Mouse (Mus musculus) CH12F3 (cell line): ENCODE data around the gene Btbd16.

Source experiments
- in situ Hi-C: fragments of 300-500 bp; cut with MboI; formaldehyde crosslinking; loops from 2 replicates; pipeline ENCODE4 v1.14.3; 2020; ENCODE audit warnings: low sequenced_read_pairs

Gene Btbd16

DNA sequence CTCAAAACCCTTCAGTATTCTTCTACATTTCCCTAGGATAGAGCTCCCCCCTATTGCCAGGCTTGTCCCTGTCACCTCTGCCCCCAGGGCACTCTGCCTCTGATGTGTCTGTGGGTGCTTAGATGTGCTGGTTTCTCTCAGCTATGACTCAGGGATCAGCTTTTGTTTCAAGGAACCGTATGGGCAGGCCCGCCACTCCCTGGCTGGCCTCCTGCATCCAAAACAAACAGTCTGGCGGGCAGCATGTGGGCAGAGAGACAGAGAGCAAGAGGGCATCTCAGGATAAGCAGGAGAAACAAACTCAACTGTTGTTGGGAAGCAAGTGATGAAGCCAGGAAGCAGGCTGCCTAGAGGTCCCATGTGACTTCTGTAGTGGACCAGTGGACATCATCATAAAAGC is 81.8 kb downstream of the Btbd16 start:
- in situ Hi-C loops, result no loop called here

DNA sequence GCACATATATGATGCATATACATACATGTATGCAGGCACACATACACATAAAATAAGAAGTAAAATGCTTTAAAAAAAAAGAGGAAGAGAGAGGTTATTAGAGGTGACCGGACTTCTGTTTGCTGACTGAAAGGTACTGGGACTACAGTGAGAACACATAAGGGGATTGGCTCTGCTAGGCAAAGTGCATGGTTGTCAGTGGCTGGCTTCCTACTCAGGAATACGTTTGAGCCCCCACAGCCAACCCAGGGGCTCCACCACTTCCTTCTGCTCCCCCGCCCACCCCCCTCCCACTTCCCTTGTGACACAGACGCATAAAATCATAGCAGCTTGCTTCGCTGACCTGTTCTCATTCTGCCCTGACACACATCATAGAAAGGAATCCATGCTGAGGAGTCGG is 84.1 kb downstream of the Btbd16 start:
- in situ Hi-C loops, result no loop called here

DNA sequence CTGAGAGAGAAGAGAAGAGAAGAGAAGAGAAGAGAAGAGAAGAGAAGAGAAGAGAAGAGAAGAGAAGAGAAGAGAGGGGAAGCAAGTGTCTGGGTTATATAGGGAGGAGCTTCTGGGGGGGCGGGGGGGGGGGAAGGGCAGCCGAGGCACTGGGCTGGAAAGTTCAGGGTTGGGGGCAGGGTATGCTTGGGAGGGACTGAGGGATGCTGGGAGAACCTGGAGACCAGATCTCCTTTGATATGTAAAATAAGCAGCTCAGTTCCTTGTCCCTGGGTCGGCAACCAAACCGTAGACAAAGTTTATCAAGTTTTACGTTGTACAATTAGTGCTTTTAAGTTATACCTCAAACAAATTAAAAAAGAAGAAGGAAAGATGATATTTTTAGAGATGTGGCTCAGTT is 86.1 kb downstream of the Btbd16 start:
- in situ Hi-C loops, result no loop called here

DNA sequence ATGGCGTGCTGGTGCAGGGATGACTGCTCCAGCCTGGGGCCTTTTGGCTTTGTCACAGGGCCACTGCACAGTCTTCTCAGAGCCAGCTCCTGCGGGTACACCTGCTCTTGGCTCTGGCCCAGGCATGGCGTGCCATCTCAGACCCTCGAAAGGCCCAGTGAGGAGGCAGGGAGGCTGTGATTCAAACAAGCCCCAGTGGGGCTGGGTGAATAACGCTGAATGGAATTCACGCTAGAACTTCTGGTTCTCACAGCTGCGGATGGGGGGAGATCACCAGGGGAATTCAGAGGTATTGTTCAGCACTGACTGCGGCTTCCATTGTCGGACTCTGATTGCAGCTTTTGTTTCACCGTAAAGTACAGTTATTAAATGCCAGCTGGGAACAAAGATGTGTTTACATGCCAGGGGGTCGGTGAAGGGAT is 86.9 kb downstream of the Btbd16 start:
- in situ Hi-C loops, result no loop called here

DNA sequence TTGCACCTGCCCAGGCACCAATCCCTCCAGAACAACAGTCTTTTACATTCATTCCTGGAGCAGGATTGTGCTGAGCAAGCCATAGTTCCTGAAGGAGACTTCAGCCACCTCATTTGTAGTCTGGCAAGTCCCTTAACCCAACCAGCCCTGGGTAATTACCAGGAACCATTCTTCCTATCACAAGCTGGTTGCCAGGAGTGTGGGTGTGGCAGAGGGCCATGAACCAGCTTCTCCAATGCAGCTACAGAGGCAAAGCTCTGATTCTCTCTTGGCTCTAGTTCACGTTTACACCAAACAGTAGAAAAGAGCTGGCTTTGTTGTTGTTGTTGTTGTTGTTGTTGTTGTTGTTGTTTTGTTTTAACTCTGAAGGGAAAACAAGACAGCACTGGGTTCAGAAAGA is 88.6 kb downstream of the Btbd16 start:
- in situ Hi-C loops, result no loop called here

DNA sequence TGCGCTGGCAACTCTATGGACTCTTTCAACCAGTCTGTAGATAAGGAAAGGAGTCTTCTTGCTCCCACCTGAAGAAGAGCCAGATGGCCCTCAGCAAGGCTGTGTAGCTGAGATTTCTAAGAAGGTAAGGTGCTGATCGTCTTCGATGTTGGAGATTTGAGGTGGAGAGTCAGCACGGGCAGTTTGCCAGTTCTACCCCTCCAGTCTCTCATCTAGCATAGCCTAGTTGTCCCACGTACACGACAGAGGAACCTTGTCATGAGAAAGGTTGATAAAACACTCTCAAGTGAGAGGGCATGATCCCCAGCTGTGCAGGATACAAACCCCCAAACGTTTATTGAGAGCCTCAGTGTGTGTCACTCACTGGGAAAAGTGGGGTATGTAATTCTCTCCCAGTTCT is 90.8 kb downstream of the Btbd16 start:
- in situ Hi-C loops, result no loop called here

DNA sequence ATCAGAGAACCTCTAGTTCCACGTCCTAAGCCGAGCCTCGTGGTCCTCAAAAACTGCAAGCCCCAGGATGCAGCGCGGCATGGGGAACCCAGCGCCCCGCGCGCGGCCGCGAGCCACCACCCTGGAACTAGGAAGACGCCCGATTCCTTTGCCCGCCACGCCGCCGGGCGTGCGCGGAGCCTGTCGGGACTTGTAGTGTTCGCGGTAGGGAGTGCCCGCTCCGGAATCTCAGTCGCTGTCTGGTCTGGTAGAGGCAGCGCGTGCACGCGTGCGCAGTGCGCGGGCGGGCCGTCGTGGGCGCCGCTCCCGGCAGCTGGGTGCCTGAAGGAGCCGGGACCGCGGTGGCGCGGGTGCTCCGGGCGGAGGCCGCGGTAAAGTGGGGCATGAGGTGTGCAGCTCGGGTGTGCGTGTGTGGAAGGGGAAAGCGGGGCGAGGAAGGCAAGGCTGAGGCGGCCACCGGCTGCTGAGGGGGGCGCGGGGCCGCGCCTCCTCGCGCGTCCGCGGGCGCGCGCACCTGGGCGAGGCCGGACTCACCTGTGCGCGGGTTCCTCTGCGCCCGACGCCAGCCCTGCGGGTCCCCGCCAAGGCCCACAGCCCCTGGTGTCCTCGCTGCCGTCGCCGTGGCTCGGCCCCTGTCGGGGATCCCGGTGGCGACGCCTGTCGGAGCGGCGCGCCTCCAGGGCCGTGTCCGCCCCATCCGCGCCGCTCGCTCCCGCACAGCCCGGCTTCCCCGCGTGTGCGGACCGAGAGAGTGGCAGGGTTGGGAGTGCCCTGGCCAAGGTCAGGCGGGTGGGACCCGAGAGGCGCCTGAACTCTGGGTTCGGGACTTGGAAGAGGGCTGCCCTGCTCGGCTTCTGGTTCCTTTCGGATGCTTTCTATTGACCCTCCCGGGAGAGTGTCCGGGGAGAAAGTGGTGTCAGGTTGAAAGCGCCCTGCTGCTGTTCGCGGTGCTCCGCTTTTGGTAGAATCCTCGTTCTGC is 92.0 kb downstream of the Btbd16 start, which contains the start of gene Plekha1:
TSS of gene Plekha1 (plus strand) at position 144 of the 979 bp plus-strand sequence.
- in situ Hi-C loops, result no loop called here

DNA sequence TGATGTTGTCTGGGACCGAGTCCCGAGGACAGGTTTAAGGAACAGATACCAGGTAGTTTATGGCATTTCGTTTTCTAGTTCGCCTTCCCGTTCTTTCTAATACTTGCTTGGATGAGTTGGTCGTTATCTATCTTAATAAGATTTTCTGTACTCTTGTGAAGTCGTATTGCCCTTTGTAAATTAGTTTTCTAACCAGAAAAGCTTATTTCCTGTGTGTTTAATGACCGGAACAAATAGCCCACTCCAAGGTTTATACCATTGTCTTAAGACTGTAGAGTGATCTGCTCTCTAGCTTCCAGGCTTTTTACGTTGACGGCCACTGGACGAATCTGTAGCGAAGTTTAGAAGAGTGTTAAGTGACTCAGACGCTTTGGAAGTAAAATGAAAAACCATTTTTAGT is 92.8 kb downstream of the Btbd16 start:
- in situ Hi-C loops, result no loop called here

DNA sequence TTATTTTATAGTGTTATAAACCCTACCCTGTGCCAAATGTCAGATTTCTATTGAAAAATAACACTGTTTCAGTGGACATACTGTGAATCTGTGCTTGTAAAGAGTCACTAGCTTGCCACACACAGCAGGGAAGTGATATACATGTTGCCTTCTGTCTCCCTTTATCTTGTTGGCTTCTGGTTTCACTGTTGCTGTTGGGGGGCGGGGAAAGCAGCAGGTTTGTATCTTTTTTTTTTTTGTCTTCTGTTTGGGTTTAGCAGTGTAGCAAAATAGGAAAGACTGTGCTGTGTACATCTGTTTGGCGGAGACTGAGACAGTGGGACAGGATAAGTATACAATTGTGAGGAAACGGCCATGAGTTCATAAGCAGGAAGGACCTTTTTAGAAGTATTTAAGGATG is 93.4 kb downstream of the Btbd16 start:
- in situ Hi-C loops, result no loop called here
